In the genomic region with DNA sequence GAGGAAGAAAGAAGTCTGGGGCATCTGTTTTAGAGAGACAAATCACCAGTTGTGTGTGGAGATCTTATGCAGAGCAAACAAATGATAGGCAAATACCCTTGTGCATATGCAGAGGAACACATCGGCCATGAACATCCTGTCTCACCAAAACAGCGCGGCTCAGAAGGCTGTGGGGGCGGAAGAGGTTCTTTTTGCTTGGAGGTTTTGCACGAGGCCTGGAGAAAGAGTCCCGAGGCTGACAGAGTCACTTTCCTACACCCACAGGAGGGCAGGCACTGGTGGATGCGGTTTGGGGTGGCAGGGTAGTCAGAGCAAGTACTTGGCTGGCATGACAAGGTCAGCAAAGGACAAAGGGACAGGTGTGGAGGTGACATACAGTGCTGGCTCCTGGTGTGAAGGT, we compare ENCODE assay signal across 13 mouse cellular contexts.
DNase-seq lines count a peak whose midpoint lies in the region; ATAC-seq and TF ChIP-seq lines count a peak whose summit lies in the region.
"Had no signal": no experiment of that assay in that cellular context is flagged by ENCODE, and none has a peak within 500 bp of the region (broad histone marks: within the 10 kb centered on the region; RNA-seq: fewer than 3 reads in every experiment).

No protein-coding gene starts in this region.

- no peak for TF ChIP-seq CTCF in liver, postnatal 0 days (IDR thresholded peaks at IDR 0.05; ENCODE audit: low read depth)
- no peak for TF ChIP-seq CTCF in heart, adult 2 months (IDR thresholded peaks at IDR 0.05)

- no peaks in the 10 kb centered on the region for H3K79me2 ChIP-seq in heart, adult 2 months (replicated peaks; ENCODE audit: control insufficient read depth, insufficient read depth, low read length)

- no peak overlapping the region for H3K4me3 ChIP-seq in liver, postnatal 0 days (ENCODE audit: low read depth, low read length)
- no peak overlapping the region for H3K4me3 ChIP-seq in liver, embryonic 12.5 days
- no peak overlapping the region for H3K4me3 ChIP-seq in heart, adult 2 months

- TF ChIP-seq POLR2A in heart, adult 2 months (IDR thresholded peaks at IDR 0.05; ENCODE audit: insufficient read depth, low read depth, low read length): no peak

- no peaks in the 10 kb centered on the region for H3K4me1 ChIP-seq in liver, postnatal 0 days (ENCODE audit: insufficient read depth)
- 0 out of 2 replicates have a peak, but pooled peaks cover 6% of the 10 kb centered on the region for H3K4me1 ChIP-seq in liver, embryonic 12.5 days
- no peaks in the 10 kb centered on the region for H3K4me1 ChIP-seq in heart, adult 2 months (ENCODE audit: control insufficient read depth, insufficient read depth, low read length)

- no peaks in the 10 kb centered on the region for H3K27me3 ChIP-seq in liver, postnatal 0 days (ENCODE audit: insufficient read depth, low read length)
- H3K27me3 ChIP-seq in liver, embryonic 12.5 days (replicated peaks): no peaks in the 10 kb centered on the region; the same call in 1 of the 2 replicates
- H3K27me3 ChIP-seq in heart, adult 2 months (ENCODE audit: control insufficient read depth, insufficient read depth, low read length): no peaks in the 10 kb centered on the region

- H3K9me3 ChIP-seq in liver, postnatal 0 days (ENCODE audit: low read length): no peaks in the 10 kb centered on the region
- H3K9me3 ChIP-seq in liver, embryonic 12.5 days (replicated peaks): no peaks in the 10 kb centered on the region

- H3K4me2 ChIP-seq in liver, postnatal 0 days (ENCODE audit: low read depth, low read length): no peak overlapping the region
- no peak overlapping the region for H3K4me2 ChIP-seq in liver, embryonic 12.5 days
- H3K4me2 ChIP-seq: midbrain, embryonic 11.5 days had no signal

- intact Hi-C loops in heart, adult 2 months (cut with DNase I): no loop called here

- no peak for TF ChIP-seq EP300 in liver, postnatal 0 days (IDR thresholded peaks at IDR 0.05; ENCODE audit: low read depth)
- TF ChIP-seq EP300 in heart, adult 2 months (IDR thresholded peaks at IDR 0.05; ENCODE audit: insufficient read depth, low read depth, low read length): no peak

- peak; percentile 40; the same call in 1 of the 2 replicates for ATAC-seq in liver, postnatal 0 days
- ATAC-seq in liver, embryonic 12.5 days: no peak

- DNase-seq in liver, postnatal 0 days: no peak
- peak; percentile 81 for DNase-seq in CD4-positive helper T cell, adult 2 months (ENCODE audit: low read depth, low spot score)
- peak; percentile 43 for DNase-seq in brain, adult 2 months (ENCODE audit: low read depth, low spot score)
- peak; percentile 26 to 70 for DNase-seq in spleen, postnatal 4 days (ENCODE audit: low spot score in 2 of 2)
- no peak for DNase-seq in heart, adult 2 months
- DNase-seq in right cerebral cortex, postnatal 10 days (ENCODE audit: low spot score in 2 of 2): no peak
- no peak for DNase-seq in heart, adult 9 months (ENCODE audit: low spot score in 2 of 2)
- DNase-seq: cerebellum, adult 11-12 months; layer of hippocampus, adult 9-11 months; left cerebral cortex, postnatal 4 days had no signal

- H3K36me3 ChIP-seq in liver, postnatal 0 days (replicated peaks; ENCODE audit: insufficient read depth, low read length): no peaks in the 10 kb centered on the region
- no peaks in the 10 kb centered on the region for H3K36me3 ChIP-seq in liver, embryonic 12.5 days
- H3K36me3 ChIP-seq in heart, adult 2 months (ENCODE audit: control insufficient read depth, insufficient read depth, low read length): no peaks in the 10 kb centered on the region

- 55% methylated on average over 7 of the region's 7 CpGs for WGBS in liver, postnatal 0 days (ENCODE audit: insufficient replicate concordance)
- 70% methylated on average over 7 of the region's 7 CpGs for WGBS in liver, embryonic 12.5 days (ENCODE audit: insufficient replicate concordance)
- 56% methylated on average over 7 of the region's 7 CpGs for WGBS in heart, adult 2 months

- H3K27ac ChIP-seq in liver, postnatal 0 days (ENCODE audit: low read depth): peak overlapping the region; percentile 24; the same call in 1 of the 2 replicates
- H3K27ac ChIP-seq in liver, embryonic 12.5 days: no peak overlapping the region
- no peak overlapping the region for H3K27ac ChIP-seq in heart, adult 2 months
- H3K27ac ChIP-seq: kidney, postnatal 0 days had no signal

- no peak overlapping the region for H3K9ac ChIP-seq in liver, postnatal 0 days (replicated peaks)
- no peak overlapping the region for H3K9ac ChIP-seq in liver, embryonic 12.5 days
- no peak overlapping the region for H3K9ac ChIP-seq in heart, adult 2 months (ENCODE audit: low read depth, low read length)

Comparison
In these comparisons a context has a peak if more than half of its experiments do, and no peak if none do; other contexts are left out.
1. DNase-seq: peak in CD4-positive helper T cell, adult 2 months (single experiment), brain, adult 2 months (single experiment) and spleen, postnatal 4 days (2 of 2); none in liver, postnatal 0 days (single experiment), heart, adult 2 months (0 of 2), right cerebral cortex, postnatal 10 days (0 of 2) and heart, adult 9 months (0 of 2).